ENCODE assay signal across 8 mouse cellular contexts in genomic region chr17:31912881-31913662, GRCm38 (mm10). TPM values are rescaled to one million over a fixed set of nuclear protein-coding genes. Genes with fewer than 3 reads are reported as not detected.
DNase-seq lines count a peak whose midpoint lies in the region; ATAC-seq and TF ChIP-seq lines count a peak whose summit lies in the region.

No protein-coding gene starts in this region.

- no peaks in the 10 kb centered on the region for H3K9me3 ChIP-seq in intestine, embryonic 14.5 days (ENCODE audit: control insufficient read depth, low read length)
- H3K9me3 ChIP-seq in intestine, postnatal 0 days (ENCODE audit: control insufficient read depth), result no peaks in the 10 kb centered on the region
- no peaks in the 10 kb centered on the region for H3K9me3 ChIP-seq in limb, embryonic 14.5 days (ENCODE audit: control insufficient read depth, low read length)

- 55% methylated on average over 18 of the region's 18 CpGs for WGBS in intestine, embryonic 14.5 days
- 71% methylated on average over 18 of the region's 18 CpGs for WGBS in intestine, postnatal 0 days
- 38% methylated on average over 18 of the region's 18 CpGs for WGBS in limb, embryonic 14.5 days

- peaks cover 3% of the 10 kb centered on the region; the same call in 1 of the 2 replicates for H3K4me1 ChIP-seq in intestine, embryonic 14.5 days (replicated peaks; ENCODE audit: control insufficient read depth, insufficient read depth, low read length)
- H3K4me1 ChIP-seq in intestine, postnatal 0 days (replicated peaks; ENCODE audit: control insufficient read depth, insufficient read depth, low read length), result no peaks in the 10 kb centered on the region
- peaks cover 23% of the 10 kb centered on the region for H3K4me1 ChIP-seq in limb, embryonic 14.5 days (ENCODE audit: control insufficient read depth, insufficient read depth, low read length)

- no peak for TF ChIP-seq CTCF in intestine, postnatal 0 days (IDR thresholded peaks at IDR 0.05; ENCODE audit: low read depth)

- 0 out of 2 replicates have a peak overlapping the region, but pooled peaks have one; percentile 6 for H3K27ac ChIP-seq in intestine, embryonic 14.5 days (ENCODE audit: low read depth)
- no peak overlapping the region for H3K27ac ChIP-seq in intestine, postnatal 0 days (ENCODE audit: low read depth, low read length)
- H3K27ac ChIP-seq in limb, embryonic 14.5 days (replicated peaks; ENCODE audit: low read depth, low read length), result no peak overlapping the region

- no peak for ATAC-seq in intestine, embryonic 14.5 days (replicated peaks; ENCODE audit: low FRiP score, low TSS enrichment, low read depth)
- no peak for ATAC-seq in intestine, postnatal 0 days
- ATAC-seq in limb, embryonic 14.5 days (ENCODE audit: low FRiP score, low read depth), result no peak; the same call in 1 of the 2 replicates
- ATAC-seq in erythroblast, adult 5-6 weeks (replicated peaks; ENCODE audit: low FRiP score, poor library complexity, severe bottlenecking), result no peak

- H3K4me2 ChIP-seq in intestine, embryonic 14.5 days (ENCODE audit: low read length), result no peak overlapping the region
- no peak overlapping the region for H3K4me2 ChIP-seq in intestine, postnatal 0 days (replicated peaks; ENCODE audit: low read depth)
- H3K4me2 ChIP-seq in limb, embryonic 14.5 days (replicated peaks; ENCODE audit: low read depth, low read length, severe bottlenecking), result no peak overlapping the region

- H3K27me3 ChIP-seq in intestine, embryonic 14.5 days (replicated peaks; ENCODE audit: control insufficient read depth, insufficient read depth, low read length), result no peaks in the 10 kb centered on the region
- H3K27me3 ChIP-seq in intestine, postnatal 0 days (replicated peaks; ENCODE audit: control insufficient read depth, insufficient read depth, low read length), result no peaks in the 10 kb centered on the region
- no peaks in the 10 kb centered on the region for H3K27me3 ChIP-seq in limb, embryonic 14.5 days (ENCODE audit: control insufficient read depth, insufficient read depth, low read length)

- DNase-seq in intestine, embryonic 14.5 days (ENCODE audit: low spot score), result no peak
- DNase-seq in ZHBTc4 (ENCODE audit: low read depth, low spot score) (peak; percentile 59), liver (no peak)
- peak; percentile 47 for DNase-seq in embryo, embryonic 11 days
- peak; percentile 24 for DNase-seq in limb, embryonic 14.5 days (ENCODE audit: low spot score)
- DNase-seq in thymus, postnatal 4 days, result no peak

- H3K4me3 ChIP-seq in intestine, embryonic 14.5 days (ENCODE audit: low read depth, low read length), result no peak overlapping the region
- no peak overlapping the region for H3K4me3 ChIP-seq in intestine, postnatal 0 days (ENCODE audit: low read depth, low read length)
- no peak overlapping the region for H3K4me3 ChIP-seq in limb, embryonic 14.5 days (replicated peaks; ENCODE audit: low read length)

- TF ChIP-seq POLR2A in limb, embryonic 14.5 days (IDR thresholded peaks at IDR 0.05; ENCODE audit: borderline replicate concordance, extremely low read depth, insufficient read depth, insufficient read length), result no peak

- H3K9ac ChIP-seq in intestine, embryonic 14.5 days (ENCODE audit: low read length), result no peak overlapping the region
- H3K9ac ChIP-seq in intestine, postnatal 0 days (ENCODE audit: low read depth, low read length), result no peak overlapping the region
- no peak overlapping the region for H3K9ac ChIP-seq in limb, embryonic 14.5 days (ENCODE audit: low read depth, low read length, severe bottlenecking)

- H3K36me3 ChIP-seq in intestine, embryonic 14.5 days (ENCODE audit: control insufficient read depth, insufficient read depth, low read length), result no peaks in the 10 kb centered on the region
- no peaks in the 10 kb centered on the region for H3K36me3 ChIP-seq in intestine, postnatal 0 days (ENCODE audit: control insufficient read depth, insufficient read depth)
- no peaks in the 10 kb centered on the region for H3K36me3 ChIP-seq in limb, embryonic 14.5 days (ENCODE audit: control insufficient read depth, insufficient read depth, low read length)

RNA-seq across cellular contexts. Expression of gene Sik1, which starts 57.5 kb away (rescaled TPM):
- polyA plus RNA-seq in intestine, embryonic 14.5 days (2014; fragmentation: Nextera tagmentation; extraction: Ambion mirVana), result 9.2 and 11.9 TPM in 2 replicates
- polyA plus RNA-seq in intestine, postnatal 0 days (2015; fragmentation: Nextera tagmentation; extraction: Ambion mirVana), result 2.9 and 3.8 TPM in 2 replicates
- polyA plus RNA-seq in limb, embryonic 14.5 days (2012; rRNA removed), result 19.9 and 23.5 TPM in 2 replicates
- polyA plus RNA-seq in limb, embryonic 14.5 days (2014; fragmentation: Nextera tagmentation; extraction: Ambion mirVana), result 22.3 and 26.9 TPM in 2 replicates
- total RNA-seq in erythroblast, adult 5-6 weeks (2015; ENCODE audit: low replicate concordance), result 1.5 and 4.2 TPM in 2 replicates
- 2.8 and 3.5 TPM in 2 replicates for total RNA-seq in erythroblast, adult 5-6 weeks (2017; ENCODE audit: low replicate concordance)

Comparison
In these comparisons a context has a peak if more than half of its experiments do, and no peak if none do; other contexts are left out.
1. DNase-seq: peak in ZHBTc4 (single experiment), embryo, embryonic 11 days (single experiment) and limb, embryonic 14.5 days (single experiment); none in intestine, embryonic 14.5 days (single experiment), liver (single experiment) and thymus, postnatal 4 days (single experiment).